Mouse (Mus musculus) neural tube, embryonic 12.5 days (tissue): Measurements from ENCODE around the gene Fbxo28. TPM values are rescaled to one million over a fixed set of nuclear protein-coding genes. Genes with fewer than 3 reads are reported as not detected.

ENCODE experiments used
- ATAC-seq: fragments of 200-750 bp; cut with Nextera tagmentation; 2 replicates; pipeline ENCODE4 v1.8.0; 2017; ENCODE audit warnings: low read depth, mild to moderate bottlenecking, moderate TSS enrichment, moderate library complexity; ENCODE audit not compliant: low FRiP score
- H3K27ac ChIP-seq: fragments of 300-500 bp; sonication (generic); 2 replicates; pipeline ENCODE4 v1.5.1; 2016
- H3K27me3 ChIP-seq: fragments of 300-500 bp; sonication (generic); replicated peaks from 2 replicates; pipeline ENCODE4 v1.6.1; 2016; ENCODE audit warnings: mild to moderate bottlenecking
- H3K36me3 ChIP-seq: fragments of 300-500 bp; sonication (generic); 2 replicates; pipeline ENCODE4 v1.6.1; 2016; ENCODE audit warnings: mild to moderate bottlenecking
- H3K4me1 ChIP-seq: fragments of 300-500 bp; sonication (generic); 2 replicates; pipeline ENCODE4 v1.6.1; 2016
- H3K4me2 ChIP-seq: fragments of 300-500 bp; sonication (generic); replicated peaks from 2 replicates; pipeline ENCODE4 v1.6.1; 2016; ENCODE audit warnings: mild to moderate bottlenecking
- H3K4me3 ChIP-seq: fragments of 300-500 bp; sonication (generic); 2 replicates; pipeline ENCODE4 v1.5.1; 2016
- H3K9ac ChIP-seq: fragments of 300-500 bp; sonication (generic); 2 replicates; pipeline ENCODE4 v1.6.1; 2016; ENCODE audit warnings: mild to moderate bottlenecking
- H3K9me3 ChIP-seq: fragments of 300-500 bp; sonication (generic); 2 replicates; pipeline ENCODE4 v1.6.1; 2016; ENCODE audit warnings: mild to moderate bottlenecking
- WGBS: fragments of 180-500 bp; shearing (Covaris S2); methylation state at CpG from one replicate; pipeline ENCODE4 v1.1.7; 2016; 5-methylcytosine and 5-hydroxymethylcytosine counted together
- polyA plus RNA-seq: library from polyadenylated mRNA; unstranded; fragments of >200 nt; fragmentation: Nextera tagmentation; extraction: Ambion mirVana; gene quantifications from 2 replicates; pipeline ENCODE4 v1.2.1, GENCODE M21; 2016

The Fbxo28 gene
- polyA plus RNA-seq, 1 experiment from 2014 or later = 35.7 TPM

GRCm38 (mm10) chr1:182282091-182283075 is 59.0 kb downstream of the Fbxo28 start, which contains the start of gene Degs1:
Degs1 (minus strand) TSS chr1:182282804.
- no peaks in the 10 kb centered on the region for H3K27me3 ChIP-seq
- peak within 1 kb of the TSS; percentile 66 for H3K27ac ChIP-seq
- ATAC-seq = peak; percentile 91
- H3K36me3 ChIP-seq = peaks cover 16% of the 10 kb centered on the region
- H3K4me1 ChIP-seq = peaks cover 16% of the 10 kb centered on the region
- under 1% methylated on average over 94 of the region's 94 CpGs for WGBS
- H3K9ac ChIP-seq = peak within 1 kb of the TSS; percentile 86
- peak within 1 kb of the TSS; percentile 68 for H3K4me3 ChIP-seq
- no peaks in the 10 kb centered on the region for H3K9me3 ChIP-seq
- H3K4me2 ChIP-seq = peak within 1 kb of the TSS; percentile 80

GRCm38 (mm10) chr1:182281251-182281711 is 60.1 kb downstream of the Fbxo28 start:
- H3K36me3 ChIP-seq = peaks cover 25% of the 10 kb centered on the region
- peak overlapping the region; percentile 80 for H3K4me2 ChIP-seq
- H3K4me3 ChIP-seq = 0 out of 2 replicates have a peak overlapping the region, but pooled peaks have one; percentile 11
- peak; percentile 24; the same call in 1 of the 2 replicates for ATAC-seq
- WGBS = 15% methylated on average over 9 of the region's 9 CpGs
- H3K27me3 ChIP-seq = no peaks in the 10 kb centered on the region
- no peaks in the 10 kb centered on the region for H3K9me3 ChIP-seq
- peak overlapping the region; percentile 26; the same call in 1 of the 2 replicates for H3K9ac ChIP-seq
- H3K27ac ChIP-seq = no peak overlapping the region
- H3K4me1 ChIP-seq = peaks cover 16% of the 10 kb centered on the region

DNA sequence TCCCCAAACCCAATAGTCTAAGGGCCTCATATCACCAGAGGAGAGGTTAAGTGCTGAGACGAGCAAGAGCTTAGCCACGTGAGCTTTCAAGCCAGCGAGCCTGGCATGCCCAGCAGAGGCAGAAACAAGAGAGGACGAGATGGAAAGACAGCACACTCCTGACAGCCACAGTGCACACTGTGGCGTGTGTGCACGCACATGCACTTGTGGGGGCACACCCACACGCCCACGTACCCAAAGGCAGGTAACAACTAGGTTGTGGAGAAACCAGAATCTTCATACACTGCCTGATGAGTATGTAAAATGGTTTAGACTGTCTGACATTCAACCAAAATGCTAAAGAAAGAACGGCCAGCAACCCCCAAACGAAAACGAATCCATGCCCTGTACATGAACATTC is 60.9 kb downstream of the Fbxo28 start:
- Histone ChIP-seq H3K4me2 (peak overlapping the region; percentile 80), H3K9me3 (no peaks in the 10 kb centered on the region), H3K9ac (0 out of 2 replicates have a peak overlapping the region, but pooled peaks have one; percentile 17), H3K4me1 (peaks cover 16% of the 10 kb centered on the region), H3K27me3 (no peaks in the 10 kb centered on the region), H3K36me3 (peaks cover 30% of the 10 kb centered on the region), H3K4me3 (0 out of 2 replicates have a peak overlapping the region, but pooled peaks have one; percentile 11), H3K27ac (no peak overlapping the region)
- WGBS = 69% methylated on average over 11 of the region's 11 CpGs
- ATAC-seq = no peak

DNA sequence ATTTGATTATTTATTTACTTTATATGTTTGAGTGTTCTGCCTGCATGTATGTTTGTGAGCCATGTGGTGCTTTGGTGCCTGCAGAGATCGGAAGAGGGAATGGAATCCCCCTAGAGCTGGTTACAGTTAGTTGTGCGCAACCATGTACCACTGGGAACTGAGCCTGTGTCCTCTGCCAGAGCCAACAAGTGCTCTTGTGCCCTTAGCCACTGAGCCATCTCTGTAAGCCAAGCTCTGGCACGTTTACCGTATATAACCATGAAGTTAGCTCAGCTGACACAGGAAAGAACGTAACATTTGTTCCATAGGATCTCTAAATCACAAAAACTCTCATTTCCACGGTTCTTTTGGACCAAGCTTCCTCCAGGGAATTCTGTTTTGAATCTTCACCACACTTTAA is 61.4 kb downstream of the Fbxo28 start:
- Histone ChIP-seq H3K9me3 (no peaks in the 10 kb centered on the region), H3K9ac (no peak overlapping the region), H3K4me3 (no peak overlapping the region), H3K27ac (no peak overlapping the region), H3K27me3 (no peaks in the 10 kb centered on the region), H3K4me1 (peaks cover 16% of the 10 kb centered on the region), H3K4me2 (no peak overlapping the region), H3K36me3 (peaks cover 36% of the 10 kb centered on the region)
- no peak for ATAC-seq
- 83% methylated on average over 6 of the region's 6 CpGs for WGBS

DNA sequence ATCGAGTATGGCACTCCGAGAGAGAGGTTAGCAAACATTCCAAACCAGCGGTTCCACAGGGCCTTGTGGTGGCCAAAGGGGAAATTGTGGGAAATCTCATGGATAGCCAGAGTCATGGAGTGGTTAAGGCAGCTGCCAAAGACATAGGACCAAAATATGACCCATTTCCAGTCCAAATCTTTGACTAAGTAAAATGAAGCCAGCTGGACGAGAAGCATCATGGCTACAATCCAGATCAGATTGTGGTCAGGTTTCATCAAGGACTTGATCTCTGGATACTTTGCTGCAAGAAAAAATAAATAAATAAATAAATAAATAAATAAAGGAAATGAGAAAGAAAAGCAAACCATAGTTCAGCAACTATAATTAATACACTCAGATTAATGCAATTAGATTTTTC is 62.0 kb downstream of the Fbxo28 start:
- H3K36me3 ChIP-seq = peaks cover 39% of the 10 kb centered on the region
- no peak for ATAC-seq
- 96% methylated on average over 4 of the region's 4 CpGs for WGBS
- H3K4me1 ChIP-seq = peaks cover 16% of the 10 kb centered on the region
- no peaks in the 10 kb centered on the region for H3K27me3 ChIP-seq
- no peak overlapping the region for H3K9ac ChIP-seq
- H3K4me2 ChIP-seq = no peak overlapping the region
- H3K9me3 ChIP-seq = no peaks in the 10 kb centered on the region
- no peak overlapping the region for H3K27ac ChIP-seq
- H3K4me3 ChIP-seq = no peak overlapping the region

DNA sequence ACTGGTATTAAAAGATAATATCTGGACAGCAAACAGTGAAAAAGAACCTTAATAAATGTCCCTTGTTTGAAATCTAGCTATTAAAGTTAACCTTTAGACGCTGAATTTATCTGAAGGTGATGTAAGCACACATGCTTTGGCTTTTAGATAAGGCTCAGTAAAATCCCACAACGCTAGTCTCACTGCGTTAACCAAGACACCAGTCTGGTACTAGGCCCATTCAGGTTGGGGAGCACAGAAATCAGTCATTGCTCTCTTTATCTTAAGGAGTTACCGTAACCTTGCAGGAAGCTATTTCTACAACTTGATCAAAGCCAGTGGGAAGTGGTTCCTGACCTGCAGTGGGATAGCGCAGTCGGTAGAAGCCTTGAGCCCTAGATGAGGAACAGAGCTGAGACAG is 66.3 kb downstream of the Fbxo28 start:
- H3K27ac ChIP-seq = no peak overlapping the region
- WGBS = 97% methylated on average over 6 of the region's 6 CpGs
- H3K27me3 ChIP-seq = no peaks in the 10 kb centered on the region
- H3K9ac ChIP-seq = no peak overlapping the region
- no peaks in the 10 kb centered on the region for H3K9me3 ChIP-seq
- no peak overlapping the region for H3K4me3 ChIP-seq
- no peaks in the 10 kb centered on the region for H3K4me1 ChIP-seq
- peaks cover 40% of the 10 kb centered on the region for H3K36me3 ChIP-seq
- no peak overlapping the region for H3K4me2 ChIP-seq
- ATAC-seq = no peak

- no peak overlapping the region for H3K4me2 ChIP-seq
- no peak overlapping the region for H3K27ac ChIP-seq
- H3K9me3 ChIP-seq = no peaks in the 10 kb centered on the region
- H3K4me1 ChIP-seq = no peaks in the 10 kb centered on the region
- H3K36me3 ChIP-seq = peaks cover 17% of the 10 kb centered on the region
- no peak overlapping the region for H3K4me3 ChIP-seq
- no peak for ATAC-seq
- 69% methylated on average over 5 of the region's 5 CpGs for WGBS
- no peaks in the 10 kb centered on the region for H3K27me3 ChIP-seq
- no peak overlapping the region for H3K9ac ChIP-seq
These were observed 69.8 kb downstream of the Fbxo28 start for GRCm38 (mm10) chr1:182271632-182272031.

DNA sequence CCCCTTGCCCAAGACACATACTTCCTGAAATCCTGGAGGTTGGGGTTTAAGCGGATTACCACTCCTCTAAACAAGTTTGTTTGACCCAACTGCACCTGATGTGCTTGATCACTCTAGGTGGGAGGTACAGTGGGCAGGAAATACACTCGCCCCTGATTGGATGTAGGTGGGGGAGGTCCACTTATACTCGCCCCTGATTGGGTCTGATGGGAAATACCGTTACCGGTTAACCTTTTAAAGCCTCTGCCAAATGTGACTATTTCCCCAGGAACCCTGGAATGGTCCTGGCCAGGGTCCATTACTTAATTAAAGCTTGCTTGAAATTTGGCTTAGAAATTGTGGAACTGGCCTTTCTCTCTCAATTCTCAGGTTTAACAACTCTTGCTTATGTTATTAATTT is 70.3 kb downstream of the Fbxo28 start:
- no peak for ATAC-seq
- no peak overlapping the region for H3K9ac ChIP-seq
- H3K4me2 ChIP-seq = no peak overlapping the region
- H3K27ac ChIP-seq = no peak overlapping the region
- 90% methylated on average over 5 of the region's 5 CpGs for WGBS
- no peaks in the 10 kb centered on the region for H3K4me1 ChIP-seq
- no peak overlapping the region for H3K4me3 ChIP-seq
- no peaks in the 10 kb centered on the region for H3K9me3 ChIP-seq
- H3K36me3 ChIP-seq = peaks cover 15% of the 10 kb centered on the region
- H3K27me3 ChIP-seq = no peaks in the 10 kb centered on the region

GRCm38 (mm10) chr1:182268317-182268716 is 73.1 kb downstream of the Fbxo28 start:
- no peaks in the 10 kb centered on the region for H3K27me3 ChIP-seq
- ATAC-seq = no peak
- H3K27ac ChIP-seq = no peak overlapping the region
- H3K36me3 ChIP-seq = no peaks in the 10 kb centered on the region; the same call in 1 of the 2 replicates
- H3K4me3 ChIP-seq = no peak overlapping the region
- H3K4me1 ChIP-seq = no peaks in the 10 kb centered on the region
- WGBS = 58% methylated on average over 4 of the region's 4 CpGs
- H3K9me3 ChIP-seq = no peaks in the 10 kb centered on the region
- no peak overlapping the region for H3K9ac ChIP-seq
- H3K4me2 ChIP-seq = no peak overlapping the region

DNA sequence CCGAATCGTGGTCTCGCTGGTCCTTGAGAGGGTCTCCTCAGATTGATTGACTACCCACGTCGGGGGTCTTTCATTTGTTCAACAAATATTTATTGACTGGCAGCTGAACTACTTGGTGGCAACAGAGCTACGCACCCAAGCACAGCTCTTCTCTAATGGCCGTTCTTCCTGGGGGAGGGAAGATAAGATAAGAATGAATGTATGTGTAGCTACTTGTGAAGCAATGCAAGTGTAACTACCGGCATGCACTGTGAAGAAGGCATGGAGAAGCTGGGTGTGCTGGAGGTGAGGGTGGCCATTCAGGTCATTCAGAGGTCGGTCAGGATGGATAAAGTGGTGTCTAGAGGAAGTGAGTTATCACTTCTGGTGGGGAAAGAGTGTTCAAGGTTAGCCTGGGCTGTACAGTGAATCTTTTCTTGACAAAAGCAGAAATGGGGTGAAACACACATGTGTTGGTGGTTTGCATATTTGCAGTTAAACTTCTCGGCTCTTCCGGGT is 75.4 kb downstream of the Fbxo28 start:
- H3K27me3 ChIP-seq = no peaks in the 10 kb centered on the region
- H3K4me2 ChIP-seq = no peak overlapping the region
- H3K9ac ChIP-seq = no peak overlapping the region
- WGBS = 89% methylated on average over 11 of the region's 11 CpGs
- H3K4me3 ChIP-seq = no peak overlapping the region
- H3K27ac ChIP-seq = no peak overlapping the region
- ATAC-seq = no peak
- no peaks in the 10 kb centered on the region for H3K36me3 ChIP-seq
- no peaks in the 10 kb centered on the region for H3K4me1 ChIP-seq
- no peaks in the 10 kb centered on the region for H3K9me3 ChIP-seq
